Mouse (Mus musculus): ENCODE data around the gene Ttc38. TPM values are rescaled to one million over a fixed set of nuclear protein-coding genes. Genes with fewer than 3 reads are reported as not detected.

The Ttc38 gene
- 1 to 10 TPM; 5.7 to 6.5 TPM for total RNA-seq (2021)
- long read RNA-seq, experiment 1, partial matches to known transcripts = 1 of 12 reads
- long read RNA-seq, experiment 1, other reads (novel, unspliced or antisense) = 10 of 12 reads
- long read RNA-seq, experiment 2, partial matches to known transcripts = 0 of 2 reads
- long read RNA-seq, experiment 2, other reads (novel, unspliced or antisense) = 1 of 2 reads

DNA sequence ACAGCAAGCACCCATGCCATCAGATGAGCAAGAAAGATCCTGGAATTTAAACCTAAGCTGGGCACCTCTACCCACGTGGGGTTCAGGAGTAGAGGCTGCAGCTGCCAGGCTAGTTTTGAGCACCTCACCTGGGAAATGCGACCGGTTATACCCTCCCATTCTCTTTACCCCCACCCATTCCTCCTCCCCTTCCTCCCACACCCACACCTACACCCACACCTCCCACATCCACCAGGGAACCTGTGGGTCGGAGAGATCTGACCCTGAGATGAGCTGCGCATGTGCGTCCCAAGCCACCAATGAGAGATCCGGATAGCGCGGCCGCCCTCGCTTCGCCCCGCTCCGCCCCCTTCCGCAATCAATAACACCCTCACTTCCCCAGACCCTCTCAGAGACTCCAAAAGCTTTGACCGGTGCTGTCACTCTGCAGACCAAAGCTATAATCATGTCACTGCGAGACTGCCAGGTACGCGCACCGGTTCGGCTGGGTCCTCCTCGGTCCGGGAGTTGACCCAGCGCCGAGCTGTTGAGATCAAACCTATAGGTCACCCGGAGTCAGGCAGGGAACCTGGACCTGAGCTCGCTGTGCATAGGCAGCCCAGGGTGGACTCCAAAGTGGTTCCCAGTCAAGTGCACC lies at the start of gene Ttc38:
Gene Ttc38, plus strand, starts transcription at position 353 of the 637 bp plus-strand sequence.
- Histone ChIP-seq H3K4me3 (peak within 1 kb of the TSS; percentile 70), H3K27ac (peak within 1 kb of the TSS; percentile 93)
- TF ChIP-seq CTCF (conservative IDR thresholded peaks at IDR 0.05) = 0 out of 2 replicates have a peak, but pooled peaks have one; percentile 15
- peak; percentile 80 to 83 for DNase-seq (ENCODE audit: low spot score in 2 of 2)

- DNase-seq (ENCODE audit: low spot score in 2 of 2) = no peak
- TF ChIP-seq CTCF (conservative IDR thresholded peaks at IDR 0.05) = peak; percentile 39
- H3K27ac ChIP-seq = no peak overlapping the region
- H3K4me3 ChIP-seq = no peak overlapping the region
These were observed 49.0 kb upstream of the Ttc38 start for GRCm38 (mm10) chr15:85783146-85783545.

GRCm38 (mm10) chr15:85784341-85784740 lies 47.8 kb upstream of the Ttc38 start:
- Histone ChIP-seq H3K27ac (no peak overlapping the region), H3K4me3 (no peak overlapping the region)
- TF ChIP-seq CTCF (conservative IDR thresholded peaks at IDR 0.05) = no peak
- no peak for DNase-seq (ENCODE audit: low spot score in 2 of 2)

DNA sequence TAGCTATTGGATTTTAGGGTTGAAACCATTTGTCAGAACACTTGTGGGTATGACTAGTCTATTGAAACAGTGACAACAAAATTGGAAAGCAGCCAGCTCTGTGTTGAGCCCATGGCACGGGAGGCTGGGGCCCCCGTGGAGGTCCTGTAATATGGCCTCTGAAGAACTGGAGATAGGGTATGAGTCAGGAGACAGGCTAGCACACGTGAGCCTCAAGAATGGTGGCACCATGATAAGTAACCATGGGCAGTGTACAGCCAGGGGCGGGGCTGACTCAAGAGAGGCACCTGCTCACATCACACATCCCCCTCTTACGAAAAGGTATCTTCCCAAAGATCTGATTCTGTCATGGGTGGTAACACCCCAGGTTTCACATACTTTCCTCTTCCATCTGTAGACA lies 45.4 kb upstream of the Ttc38 start:
- no peak for TF ChIP-seq CTCF (conservative IDR thresholded peaks at IDR 0.05)

DNA sequence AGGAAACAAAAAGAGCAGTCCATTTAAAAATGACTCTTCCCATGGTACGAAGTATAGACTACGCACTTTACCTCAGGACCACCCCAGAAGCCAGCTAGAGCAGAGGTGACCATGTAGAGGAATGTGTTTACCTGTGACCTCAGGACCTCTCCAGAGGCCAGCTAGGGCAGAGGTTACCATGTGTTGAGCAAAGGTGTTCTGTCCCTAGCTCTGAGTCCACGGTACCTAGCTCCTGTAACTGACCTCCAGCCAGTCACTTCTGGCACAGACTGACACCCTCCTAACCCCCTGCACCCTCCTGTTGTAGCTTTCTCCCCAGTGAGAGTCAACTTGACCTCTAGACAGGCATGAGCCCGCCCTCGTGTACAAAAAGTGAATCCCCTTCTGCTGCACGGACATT lies 44.6 kb upstream of the Ttc38 start:
- DNase-seq (ENCODE audit: low spot score in 2 of 2) = no peak
- TF ChIP-seq CTCF (conservative IDR thresholded peaks at IDR 0.05) = no peak
- Histone ChIP-seq H3K27ac (no peak overlapping the region), H3K4me3 (no peak overlapping the region)

More for the DNA sequence above, 45.4 kb upstream of the Ttc38 start:
- Histone ChIP-seq H3K27ac (no peak overlapping the region), H3K4me3 (no peak overlapping the region)
- no peak for DNase-seq (ENCODE audit: low spot score in 2 of 2)

- Histone ChIP-seq H3K27ac (no peak overlapping the region), H3K4me3 (no peak overlapping the region)
- no peak for TF ChIP-seq CTCF (conservative IDR thresholded peaks at IDR 0.05)
- DNase-seq (ENCODE audit: low spot score in 2 of 2) = no peak
These were observed 44.1 kb upstream of the Ttc38 start for GRCm38 (mm10) chr15:85788051-85788450.

GRCm38 (mm10) chr15:85788633-85789032 lies 43.5 kb upstream of the Ttc38 start:
- TF ChIP-seq CTCF (conservative IDR thresholded peaks at IDR 0.05) = no peak
- DNase-seq (ENCODE audit: low spot score in 2 of 2) = no peak

DNA sequence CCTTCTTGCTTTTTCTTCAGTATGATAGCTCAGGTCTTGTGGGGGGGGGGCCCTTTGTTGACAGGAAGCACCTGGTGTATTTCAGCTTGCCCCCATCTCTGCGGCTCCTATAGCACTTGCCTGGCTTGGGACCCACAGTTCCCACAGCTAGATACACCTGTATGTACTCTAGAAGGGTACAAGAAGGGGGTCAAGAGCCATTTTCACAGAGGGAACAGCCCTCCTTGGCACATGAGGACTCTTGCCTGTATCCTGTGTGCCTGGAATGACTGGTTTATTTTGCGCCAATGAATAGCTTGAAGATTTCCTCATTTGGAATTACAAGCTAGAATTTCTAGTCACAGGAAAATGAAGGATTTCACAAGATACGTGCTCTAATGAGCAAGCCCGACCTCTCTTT lies 40.7 kb upstream of the Ttc38 start:
- no peak for TF ChIP-seq CTCF (conservative IDR thresholded peaks at IDR 0.05)
- no peak for DNase-seq (ENCODE audit: low spot score in 2 of 2)
- H3K27ac ChIP-seq = no peak overlapping the region
- H3K4me3 ChIP-seq = no peak overlapping the region

More at GRCm38 (mm10) chr15:85788633-85789032, 43.5 kb upstream of the Ttc38 start:
- H3K4me3 ChIP-seq = no peak overlapping the region
- no peak overlapping the region for H3K27ac ChIP-seq

DNA sequence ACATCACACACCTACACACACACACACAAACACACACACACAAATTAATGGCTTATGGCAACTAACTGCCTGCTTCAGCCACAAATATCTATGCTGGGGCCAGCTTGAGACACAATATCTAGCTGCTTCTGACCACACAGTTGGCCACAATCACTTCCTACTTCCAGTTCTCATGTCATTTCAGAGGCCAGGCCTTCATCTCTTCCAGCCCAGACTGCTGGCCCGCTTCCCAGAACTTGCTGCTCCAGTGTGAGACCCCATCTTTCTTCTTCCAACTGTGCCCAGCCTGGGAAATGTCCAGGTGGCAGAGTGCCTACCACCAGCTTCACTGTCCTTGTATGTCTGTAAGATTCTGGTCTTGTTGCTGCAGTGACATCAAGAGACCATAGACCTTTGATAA lies 39.3 kb upstream of the Ttc38 start:
- H3K27ac ChIP-seq = no peak overlapping the region
- no peak overlapping the region for H3K4me3 ChIP-seq
- no peak for TF ChIP-seq CTCF (conservative IDR thresholded peaks at IDR 0.05)
- DNase-seq (ENCODE audit: low spot score in 2 of 2) = peak in 1 of 2 experiments; percentile 23

GRCm38 (mm10) chr15:85795516-85795915 lies 36.6 kb upstream of the Ttc38 start:
- DNase-seq (ENCODE audit: low spot score in 2 of 2) = no peak
- Histone ChIP-seq H3K4me3 (no peak overlapping the region), H3K27ac (no peak overlapping the region)
- no peak for TF ChIP-seq CTCF (conservative IDR thresholded peaks at IDR 0.05)

- no peak overlapping the region for H3K4me3 ChIP-seq
- no peak for DNase-seq (ENCODE audit: low spot score in 2 of 2)
- TF ChIP-seq CTCF (conservative IDR thresholded peaks at IDR 0.05) = no peak
- H3K27ac ChIP-seq = no peak overlapping the region
These were observed 33.4 kb upstream of the Ttc38 start for GRCm38 (mm10) chr15:85798676-85799075.

- no peak for DNase-seq (ENCODE audit: low spot score in 2 of 2)
- no peak for TF ChIP-seq CTCF (conservative IDR thresholded peaks at IDR 0.05)
- H3K4me3 ChIP-seq = no peak overlapping the region
- no peak overlapping the region for H3K27ac ChIP-seq
These were observed 29.2 kb upstream of the Ttc38 start for GRCm38 (mm10) chr15:85802931-85803330.

DNA sequence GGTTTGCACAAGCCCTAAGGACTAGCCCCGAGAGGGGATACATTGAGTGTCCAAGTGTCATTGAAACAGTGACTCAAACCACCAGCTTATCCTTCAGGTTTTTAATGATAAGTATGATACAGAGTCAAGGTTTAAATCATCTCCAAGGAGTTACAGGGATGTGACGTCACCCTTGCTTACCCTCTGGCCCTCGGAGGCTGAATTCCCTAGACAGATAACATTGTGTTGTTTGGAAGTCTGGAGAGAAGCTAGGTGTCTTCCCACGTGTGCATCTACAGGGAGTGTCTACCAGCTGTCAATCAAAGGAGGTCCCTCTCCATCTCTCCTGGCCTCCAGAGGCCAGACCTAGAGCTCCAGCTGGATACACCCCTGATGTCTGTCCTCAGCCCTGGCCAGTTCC lies 25.2 kb upstream of the Ttc38 start:
- H3K4me3 ChIP-seq = no peak overlapping the region
- no peak for DNase-seq (ENCODE audit: low spot score in 2 of 2)
- H3K27ac ChIP-seq = no peak overlapping the region
- TF ChIP-seq CTCF (conservative IDR thresholded peaks at IDR 0.05) = no peak

DNA sequence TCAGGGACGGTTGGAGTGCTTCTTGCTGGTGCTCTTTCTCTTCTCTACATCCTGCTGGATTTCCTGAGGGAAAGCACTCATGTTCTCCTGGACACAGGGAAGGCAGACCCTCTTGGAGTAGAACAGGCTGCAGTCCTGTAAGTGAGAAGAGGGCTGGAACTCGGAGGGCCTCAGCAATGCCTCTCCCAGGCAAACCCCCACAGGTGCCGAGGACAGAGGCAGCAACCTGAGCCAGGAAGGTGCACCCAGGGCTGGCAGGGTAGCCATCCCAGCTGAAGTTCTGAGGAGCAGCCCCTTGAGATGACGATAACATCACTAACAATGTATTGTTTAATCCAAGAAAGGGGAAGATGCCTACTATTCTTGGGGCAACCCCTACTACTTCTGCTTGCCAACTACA lies 24.7 kb upstream of the Ttc38 start:
- Histone ChIP-seq H3K27ac (no peak overlapping the region), H3K4me3 (no peak overlapping the region)
- no peak for DNase-seq (ENCODE audit: low spot score in 2 of 2)
- no peak for TF ChIP-seq CTCF (conservative IDR thresholded peaks at IDR 0.05)
